Mouse (Mus musculus): ENCODE data around the gene Ston2. TPM values are rescaled to one million over a fixed set of nuclear protein-coding genes. Genes with fewer than 3 reads are reported as not detected.
A peak's percentile ranks its signal among the peaks of the same experiment; 100 is the strongest.

Gene Ston2
- polyA plus RNA-seq, 1 experiment from 2014 or later, result 2.7 TPM

GRCm38 (mm10) chr12:91654399-91655122 is 133.6 kb downstream of the Ston2 start:
- Histone ChIP-seq H3K4me3 (ENCODE audit: low read depth, low read length) (no peak overlapping the region), H3K27ac (ENCODE audit: low read depth, low read length) (no peak overlapping the region), H3K4me1 (replicated peaks; ENCODE audit: control insufficient read depth, insufficient read depth, low read length) (no peaks in the 10 kb centered on the region), H3K9ac (ENCODE audit: low read depth, low read length) (no peak overlapping the region), H3K36me3 (ENCODE audit: control insufficient read depth, insufficient read depth) (no peaks in the 10 kb centered on the region), H3K4me2 (replicated peaks; ENCODE audit: low read depth) (no peak overlapping the region), H3K9me3 (ENCODE audit: control insufficient read depth) (no peaks in the 10 kb centered on the region), H3K27me3 (replicated peaks; ENCODE audit: control insufficient read depth, insufficient read depth, low read length) (no peaks in the 10 kb centered on the region)
- WGBS, result 61% methylated on average over 3 of the region's 3 CpGs
- ATAC-seq, result no peak
- no peak for TF ChIP-seq CTCF (IDR thresholded peaks at IDR 0.05; ENCODE audit: low read depth)

DNA sequence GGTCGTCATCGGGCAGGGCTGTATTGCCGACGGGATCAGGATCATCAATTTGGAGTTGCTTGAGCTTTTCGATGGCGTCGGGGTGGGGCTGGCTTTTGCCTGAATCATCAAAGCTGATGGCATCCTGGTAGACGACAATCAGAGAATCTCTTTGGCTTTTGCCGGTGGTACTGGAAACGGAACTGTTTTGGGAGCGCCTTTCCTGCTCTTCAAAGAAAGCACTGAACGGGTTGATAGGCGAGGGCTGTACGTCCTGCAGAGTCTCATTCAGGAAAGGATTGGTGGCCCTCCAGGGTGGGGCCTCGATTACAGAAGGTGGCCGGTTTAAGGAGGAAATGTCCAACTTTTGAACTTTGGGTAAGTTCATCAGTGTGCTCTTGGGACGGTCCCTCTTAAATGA is 139.8 kb downstream of the Ston2 start:
- Histone ChIP-seq H3K27me3 (replicated peaks; ENCODE audit: control insufficient read depth, insufficient read depth, low read length) (no peaks in the 10 kb centered on the region), H3K4me3 (ENCODE audit: low read depth, low read length) (no peak overlapping the region), H3K9ac (ENCODE audit: low read depth, low read length) (no peak overlapping the region), H3K4me1 (replicated peaks; ENCODE audit: control insufficient read depth, insufficient read depth, low read length) (no peaks in the 10 kb centered on the region), H3K36me3 (ENCODE audit: control insufficient read depth, insufficient read depth) (peaks cover 12% of the 10 kb centered on the region), H3K4me2 (replicated peaks; ENCODE audit: low read depth) (no peak overlapping the region), H3K9me3 (ENCODE audit: control insufficient read depth) (no peaks in the 10 kb centered on the region), H3K27ac (ENCODE audit: low read depth, low read length) (no peak overlapping the region)
- no peak for ATAC-seq
- TF ChIP-seq CTCF (IDR thresholded peaks at IDR 0.05; ENCODE audit: low read depth), result no peak
- 95% methylated on average over 17 of the region's 17 CpGs for WGBS

GRCm38 (mm10) chr12:91645361-91646123 is 142.6 kb downstream of the Ston2 start:
- no peak overlapping the region for H3K4me2 ChIP-seq (replicated peaks; ENCODE audit: low read depth)
- no peaks in the 10 kb centered on the region for H3K4me1 ChIP-seq (replicated peaks; ENCODE audit: control insufficient read depth, insufficient read depth, low read length)
- no peaks in the 10 kb centered on the region for H3K27me3 ChIP-seq (replicated peaks; ENCODE audit: control insufficient read depth, insufficient read depth, low read length)
- no peak overlapping the region for H3K9ac ChIP-seq (ENCODE audit: low read depth, low read length)
- H3K9me3 ChIP-seq (ENCODE audit: control insufficient read depth), result no peaks in the 10 kb centered on the region
- H3K36me3 ChIP-seq (ENCODE audit: control insufficient read depth, insufficient read depth), result peaks cover 12% of the 10 kb centered on the region
- no peak for TF ChIP-seq CTCF (IDR thresholded peaks at IDR 0.05; ENCODE audit: low read depth)
- no peak overlapping the region for H3K27ac ChIP-seq (ENCODE audit: low read depth, low read length)
- WGBS, result 55% methylated on average over 6 of the region's 6 CpGs
- peak; percentile 36; the same call in 1 of the 2 replicates for ATAC-seq
- no peak overlapping the region for H3K4me3 ChIP-seq (ENCODE audit: low read depth, low read length)

DNA sequence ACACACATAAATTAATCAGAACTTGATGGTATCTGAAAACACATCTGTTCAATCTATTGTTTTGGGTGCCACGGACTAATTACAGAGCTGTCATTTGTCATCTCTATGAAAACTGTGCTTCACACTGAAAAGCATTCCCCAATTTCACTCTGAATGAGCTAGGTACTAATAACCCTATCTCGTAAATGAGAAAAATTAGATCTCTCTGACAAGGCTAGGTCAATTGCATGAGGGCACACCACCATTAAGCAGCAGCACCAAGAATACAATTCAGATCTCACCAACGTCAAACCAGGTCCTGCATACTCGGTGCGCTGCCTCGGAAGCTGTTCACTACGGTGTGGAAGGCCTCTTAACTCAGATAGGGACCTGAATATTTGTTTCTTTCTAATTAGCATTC is 145.0 kb downstream of the Ston2 start:
- Histone ChIP-seq H3K9ac (ENCODE audit: low read depth, low read length) (no peak overlapping the region), H3K9me3 (ENCODE audit: control insufficient read depth) (no peaks in the 10 kb centered on the region), H3K4me1 (replicated peaks; ENCODE audit: control insufficient read depth, insufficient read depth, low read length) (no peaks in the 10 kb centered on the region), H3K27ac (ENCODE audit: low read depth, low read length) (no peak overlapping the region), H3K4me2 (replicated peaks; ENCODE audit: low read depth) (no peak overlapping the region), H3K4me3 (ENCODE audit: low read depth, low read length) (no peak overlapping the region), H3K36me3 (ENCODE audit: control insufficient read depth, insufficient read depth) (peaks cover 9% of the 10 kb centered on the region; the same call in 1 of the 2 replicates), H3K27me3 (replicated peaks; ENCODE audit: control insufficient read depth, insufficient read depth, low read length) (no peaks in the 10 kb centered on the region)
- WGBS, result 92% methylated on average over 7 of the region's 7 CpGs
- no peak for ATAC-seq
- TF ChIP-seq CTCF (IDR thresholded peaks at IDR 0.05; ENCODE audit: low read depth), result no peak

GRCm38 (mm10) chr12:91642426-91643093 is 145.6 kb downstream of the Ston2 start:
- no peak overlapping the region for H3K4me3 ChIP-seq (ENCODE audit: low read depth, low read length)
- H3K4me1 ChIP-seq (replicated peaks; ENCODE audit: control insufficient read depth, insufficient read depth, low read length), result no peaks in the 10 kb centered on the region
- no peak overlapping the region for H3K9ac ChIP-seq (ENCODE audit: low read depth, low read length)
- no peak for TF ChIP-seq CTCF (IDR thresholded peaks at IDR 0.05; ENCODE audit: low read depth)
- no peak overlapping the region for H3K4me2 ChIP-seq (replicated peaks; ENCODE audit: low read depth)
- H3K27ac ChIP-seq (ENCODE audit: low read depth, low read length), result no peak overlapping the region
- H3K9me3 ChIP-seq (ENCODE audit: control insufficient read depth), result no peaks in the 10 kb centered on the region
- peaks cover 4% of the 10 kb centered on the region; the same call in 1 of the 2 replicates for H3K36me3 ChIP-seq (ENCODE audit: control insufficient read depth, insufficient read depth)
- no peaks in the 10 kb centered on the region for H3K27me3 ChIP-seq (replicated peaks; ENCODE audit: control insufficient read depth, insufficient read depth, low read length)
- 83% methylated on average over 12 of the region's 12 CpGs for WGBS
- ATAC-seq, result no peak

DNA sequence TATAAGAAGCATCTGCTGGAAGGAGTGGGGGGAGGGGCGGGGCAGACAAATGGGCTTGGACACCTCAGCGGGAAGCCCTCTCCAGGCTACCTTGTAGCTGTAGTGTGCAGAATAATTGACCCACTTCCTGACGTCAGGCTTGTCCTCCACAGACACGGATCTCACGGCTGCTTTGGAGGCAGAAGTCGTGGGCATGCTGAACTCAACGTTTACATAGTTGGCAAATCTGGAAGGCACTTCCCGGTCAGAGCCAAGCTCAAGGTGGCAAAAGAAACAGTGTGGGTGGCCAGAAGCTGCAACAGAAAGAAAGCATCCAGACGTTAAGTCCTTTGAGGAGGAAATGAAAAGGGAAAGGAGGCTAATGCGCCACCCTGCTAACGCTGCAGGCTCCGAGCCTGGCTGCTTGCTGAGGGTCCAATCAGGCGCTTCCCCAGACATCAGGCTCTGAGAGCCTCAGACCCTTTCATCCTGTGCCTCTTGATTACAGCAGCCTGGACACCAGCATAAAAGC is 146.5 kb downstream of the Ston2 start:
- Histone ChIP-seq H3K9me3 (ENCODE audit: control insufficient read depth) (no peaks in the 10 kb centered on the region), H3K4me1 (replicated peaks; ENCODE audit: control insufficient read depth, insufficient read depth, low read length) (no peaks in the 10 kb centered on the region), H3K36me3 (ENCODE audit: control insufficient read depth, insufficient read depth) (no peaks in the 10 kb centered on the region), H3K9ac (ENCODE audit: low read depth, low read length) (no peak overlapping the region), H3K4me3 (ENCODE audit: low read depth, low read length) (0 out of 2 replicates have a peak overlapping the region, but pooled peaks have one; percentile 7), H3K27ac (ENCODE audit: low read depth, low read length) (no peak overlapping the region), H3K27me3 (replicated peaks; ENCODE audit: control insufficient read depth, insufficient read depth, low read length) (no peaks in the 10 kb centered on the region), H3K4me2 (replicated peaks; ENCODE audit: low read depth) (peak overlapping the region; percentile 24; the same call in 1 of the 2 replicates)
- ATAC-seq, result no peak
- no peak for TF ChIP-seq CTCF (IDR thresholded peaks at IDR 0.05; ENCODE audit: low read depth)
- WGBS, result 54% methylated on average over 13 of the region's 13 CpGs

All from intestine, postnatal 0 days (tissue).